Mouse (Mus musculus): ENCODE results near the gene Tas2r126.
"Not testable (repeated sequence)": the region's sequence is repeated elsewhere in the genome, so short reads cannot be mapped to it uniquely, and the experiment has no call there.

The Tas2r126 gene

DNA sequence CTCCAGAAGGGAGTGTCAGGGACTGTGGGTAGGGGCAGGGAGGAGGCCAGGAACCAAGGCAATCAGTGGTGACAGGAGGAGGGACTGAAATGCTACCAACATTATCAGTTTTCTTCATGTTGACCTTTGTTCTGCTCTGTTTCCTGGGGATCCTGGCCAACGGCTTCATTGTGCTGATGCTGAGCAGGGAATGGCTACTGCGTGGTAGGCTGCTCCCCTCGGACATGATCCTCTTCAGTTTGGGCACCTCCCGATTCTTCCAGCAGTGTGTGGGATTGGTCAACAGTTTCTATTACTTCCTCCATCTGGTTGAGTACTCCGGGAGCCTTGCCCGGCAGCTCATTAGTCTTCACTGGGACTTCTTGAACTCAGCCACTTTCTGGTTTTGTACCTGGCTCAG, at the start of gene Tas2r126:
Gene Tas2r126, plus strand, starts transcription at position 90 of the 400 bp plus-strand sequence.
- no peak for DNase-seq

DNA sequence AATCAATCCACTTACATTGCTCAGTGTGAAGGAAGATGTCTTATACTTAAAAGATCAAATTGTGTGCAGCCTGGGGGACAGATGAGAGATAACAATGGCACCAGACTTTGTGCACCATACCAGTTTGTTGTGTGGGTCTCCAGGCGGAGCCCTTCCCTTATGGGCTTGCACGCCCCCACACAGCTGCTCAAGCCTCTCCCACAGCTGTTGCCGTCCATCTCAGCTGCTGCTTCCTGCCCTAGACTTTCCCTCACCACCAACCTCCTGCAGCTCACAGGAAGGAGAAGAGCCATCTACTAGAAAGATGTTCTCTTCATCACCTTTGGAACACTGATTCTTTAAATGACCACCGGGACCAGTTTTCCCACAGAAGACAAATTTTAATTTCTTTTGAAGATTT, 48.7 kb upstream of the Tas2r126 start:
- DNase-seq, result peak; percentile 33 to 67

DNA sequence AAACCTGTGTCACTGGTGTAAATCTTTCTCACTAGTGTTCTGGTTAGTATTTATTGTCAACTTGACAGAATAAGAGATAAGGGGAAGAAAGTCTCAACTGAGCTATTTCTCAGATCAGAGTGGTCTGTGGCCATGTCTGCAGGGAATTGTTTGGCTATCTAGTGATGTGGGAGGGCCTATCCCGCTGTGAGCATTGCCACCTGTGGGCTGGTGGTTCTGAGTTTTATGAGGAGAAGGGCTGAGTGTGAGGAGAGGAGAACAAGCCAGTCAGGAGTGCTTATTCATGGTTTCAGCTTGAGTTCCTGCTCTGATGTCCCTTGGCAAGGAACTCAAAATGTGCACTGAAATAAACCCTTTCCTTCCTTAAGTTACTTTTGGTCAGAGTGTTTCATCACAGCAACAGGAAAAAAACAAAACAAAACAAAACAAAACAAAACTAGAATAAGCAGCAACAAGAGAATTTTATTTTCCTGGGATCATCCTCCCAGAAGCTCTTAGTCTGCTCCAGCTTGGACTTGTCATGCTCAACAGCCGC, 42.5 kb upstream of the Tas2r126 start:
- no peak for DNase-seq

DNA sequence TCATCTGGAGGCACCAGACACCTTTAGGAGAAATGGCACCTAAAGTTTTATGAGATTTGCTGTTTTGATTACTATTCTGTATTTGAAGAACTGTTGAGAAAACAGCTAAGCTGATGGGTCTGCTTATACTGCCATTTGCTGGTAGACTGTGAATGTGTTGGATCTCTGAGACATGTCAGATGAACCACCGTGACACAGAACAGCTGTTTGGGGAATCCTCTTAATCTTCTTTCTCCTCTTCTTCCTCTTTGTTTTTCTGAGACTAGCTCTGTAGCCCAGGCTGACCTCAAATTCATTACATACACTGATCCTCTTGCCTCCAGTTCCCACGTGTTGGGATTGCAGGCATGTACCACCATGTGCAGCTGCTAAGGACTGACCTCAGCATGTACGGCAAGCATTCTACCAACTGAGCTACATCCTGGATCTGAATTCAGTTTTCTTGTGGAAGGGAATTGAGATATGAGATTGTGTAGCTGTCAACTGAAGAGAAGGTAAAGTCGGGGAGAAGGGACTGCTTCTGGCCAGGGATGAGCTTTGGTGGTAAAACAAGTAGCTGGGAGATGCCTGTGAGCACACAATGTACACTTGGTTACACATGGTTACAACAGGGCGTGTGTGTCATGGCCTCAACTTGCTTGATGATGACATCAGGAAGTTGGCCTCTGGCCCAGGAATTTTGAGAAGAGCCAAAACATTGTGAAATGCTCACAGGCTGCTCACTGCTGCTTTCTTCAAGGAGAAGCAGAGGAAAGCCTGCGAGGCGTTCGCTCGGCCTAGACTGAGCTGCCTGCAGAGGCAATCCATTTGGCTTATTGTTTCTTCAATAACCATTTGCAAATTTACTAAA, 38.1 kb upstream of the Tas2r126 start:
- DNase-seq, result no peak

DNA sequence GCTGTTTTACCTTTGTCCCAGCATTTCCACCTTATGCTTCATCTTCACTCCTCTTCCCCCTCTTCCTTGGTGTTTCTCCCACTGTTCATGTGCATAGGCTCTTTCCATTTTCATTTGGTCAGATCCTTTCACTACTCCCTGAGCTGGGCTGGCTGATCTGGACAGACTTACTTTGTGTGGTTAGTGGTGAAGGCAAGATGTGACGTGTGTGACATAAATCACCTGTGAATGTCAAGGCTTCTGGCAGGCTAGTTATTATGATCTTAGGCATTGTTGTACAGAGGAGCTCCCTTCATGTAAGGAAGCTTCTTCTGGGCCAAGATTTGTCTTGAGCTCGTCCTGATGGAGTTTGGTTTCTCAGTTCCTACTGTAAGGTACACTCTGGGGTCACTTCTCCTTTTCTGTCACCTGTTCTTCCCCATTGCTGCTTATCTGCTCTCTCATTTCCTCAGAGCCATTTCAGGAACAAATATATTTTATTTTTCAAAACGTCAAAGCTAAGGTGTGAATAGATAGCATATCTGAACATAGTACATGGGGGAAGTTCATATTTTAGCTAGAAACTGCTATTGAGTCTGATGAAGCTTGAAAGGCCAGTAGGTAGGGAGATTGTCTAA, 37.2 kb upstream of the Tas2r126 start:
- DNase-seq, result no peak

DNA sequence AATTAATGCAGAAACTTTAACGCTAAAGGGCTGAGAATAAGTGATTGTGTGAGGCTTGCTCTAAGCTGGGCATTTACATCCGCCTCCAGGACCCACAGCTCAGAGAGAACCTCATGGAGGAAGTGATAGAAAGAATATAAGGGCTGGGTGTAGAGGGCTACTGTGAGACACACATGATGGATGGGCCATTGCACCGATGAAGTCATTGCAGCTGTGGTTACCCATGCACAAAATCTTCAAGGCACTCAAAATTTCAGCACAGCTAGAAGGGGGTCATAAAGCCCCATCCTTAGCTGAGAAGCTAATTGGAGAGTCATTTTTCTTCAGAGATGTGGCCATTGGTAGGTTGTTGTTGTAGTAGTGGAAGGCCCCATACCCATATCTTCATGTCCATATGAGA, 36.0 kb upstream of the Tas2r126 start:
- DNase-seq, result no peak

DNA sequence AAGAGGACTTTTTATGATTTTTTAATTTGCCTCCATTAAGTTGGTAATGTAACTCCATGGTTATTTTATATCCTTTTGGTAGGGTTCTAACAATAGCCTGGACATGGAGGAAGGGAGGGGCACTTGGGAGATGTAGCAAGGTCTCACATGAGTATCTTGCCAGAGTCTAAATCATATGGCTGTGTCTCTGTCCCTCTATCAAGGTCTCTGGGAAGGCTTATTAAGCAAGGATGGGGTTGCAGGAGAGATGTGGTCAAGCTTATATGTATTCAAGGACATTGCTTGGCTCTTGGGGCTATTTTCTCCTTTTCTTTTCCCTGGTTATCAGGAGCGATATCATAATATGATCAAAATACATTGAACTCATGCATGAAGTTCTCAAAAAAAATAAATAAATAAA, 35.3 kb upstream of the Tas2r126 start:
- no peak for DNase-seq

DNA sequence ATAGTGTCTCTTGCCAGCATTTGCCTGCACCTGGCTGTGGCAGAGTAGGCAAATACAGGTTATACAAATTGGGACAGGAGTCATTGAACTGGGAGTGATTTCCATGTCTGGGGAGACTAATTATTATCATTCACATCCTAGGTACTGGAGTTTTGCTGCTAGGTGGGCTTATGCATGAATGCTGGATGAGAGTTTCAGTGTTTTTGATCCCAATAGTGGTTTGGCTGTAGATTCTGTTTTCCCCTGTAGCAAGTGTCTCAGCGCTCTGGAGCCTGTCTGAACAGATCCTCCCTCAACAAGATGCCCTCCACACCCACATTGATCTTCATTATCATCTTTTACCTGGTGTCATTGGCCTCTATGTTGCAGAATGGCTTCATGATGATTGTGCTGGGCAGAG, 34.4 kb upstream of the Tas2r126 start, which contains the start of gene Tas2r143:
Gene Tas2r143, plus strand, starts transcription at position 301 of the 400 bp plus-strand sequence.
- DNase-seq, result no peak

DNA sequence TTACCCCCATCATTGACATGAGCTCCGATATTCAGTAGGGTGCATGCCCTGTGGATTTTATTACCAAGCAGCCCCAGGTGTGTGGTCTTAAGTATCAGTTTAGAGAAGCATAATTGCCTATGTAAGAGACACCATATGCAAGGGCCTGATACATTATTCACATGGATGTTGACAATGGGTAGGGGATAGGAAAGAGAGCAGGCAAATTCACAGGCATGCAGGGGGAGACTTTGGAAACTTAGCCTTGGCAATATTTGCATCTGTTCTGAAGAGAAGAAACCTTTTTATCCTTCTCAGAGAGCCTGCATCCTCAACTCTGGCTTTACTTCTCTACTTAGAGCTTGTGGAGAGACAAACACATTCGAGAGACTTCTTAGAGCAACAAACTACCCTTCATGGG, 29.2 kb upstream of the Tas2r126 start, which contains the start of gene Tas2r135:
Gene Tas2r135, plus strand, starts transcription at position 301 of the 400 bp plus-strand sequence.
- DNase-seq, result no peak

DNA sequence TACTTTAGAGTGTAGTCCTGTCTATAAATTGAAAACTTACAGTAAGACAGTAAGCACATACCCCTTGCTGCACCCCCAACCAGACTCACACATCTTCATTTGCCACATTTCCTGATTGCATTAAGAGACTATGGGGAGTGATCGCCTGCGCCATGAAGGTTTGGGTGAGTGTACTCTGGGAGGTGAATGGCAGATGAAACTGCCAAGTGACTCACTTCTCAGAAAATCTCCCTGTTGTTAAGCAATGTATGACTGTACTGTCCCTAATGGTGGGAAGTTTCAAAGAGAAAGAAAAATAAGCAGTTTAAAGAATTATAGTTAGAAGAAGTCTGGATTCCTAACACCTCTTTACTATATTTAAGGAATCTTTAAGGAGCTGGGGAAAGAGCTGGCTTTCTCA, 14.9 kb upstream of the Tas2r126 start:
- no peak for DNase-seq

DNA sequence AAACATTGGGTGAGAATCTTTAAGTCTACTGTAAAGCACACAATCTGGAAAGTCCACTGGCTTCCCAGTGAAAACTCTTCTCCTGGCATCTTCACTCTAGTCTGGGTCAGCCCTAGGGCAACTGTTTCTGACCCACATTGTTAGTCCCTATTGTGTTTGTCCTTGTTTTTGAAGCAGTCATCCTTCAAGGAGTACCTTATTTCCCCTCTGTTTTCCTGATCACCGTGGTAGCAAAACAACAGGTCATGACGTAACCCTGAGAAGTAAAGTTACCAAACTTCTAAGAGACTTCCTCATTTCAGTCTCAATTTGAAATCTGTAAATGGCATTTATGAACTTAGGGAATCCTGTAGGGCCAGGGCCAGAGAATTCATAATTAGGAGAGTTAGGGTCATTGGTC, 12.9 kb upstream of the Tas2r126 start:
- no peak for DNase-seq

DNA sequence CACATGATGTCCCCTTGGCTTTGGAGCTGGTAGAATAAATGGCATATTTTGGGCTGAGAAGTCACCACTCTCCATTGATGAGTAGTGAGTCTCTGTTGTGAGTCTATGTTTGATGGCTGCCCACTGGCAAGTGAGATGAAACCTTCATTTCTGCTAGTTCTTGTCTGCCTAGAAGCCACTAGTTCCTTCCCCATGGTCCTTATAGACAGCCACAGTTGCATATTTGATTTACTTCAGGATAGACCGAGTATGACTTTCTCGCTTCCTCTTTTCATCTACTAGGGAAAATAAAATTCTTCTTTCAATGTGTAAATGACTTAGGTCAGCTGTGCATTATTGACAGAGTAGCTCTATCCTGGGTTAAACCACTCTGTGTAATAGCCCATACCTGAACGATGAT, 9.9 kb upstream of the Tas2r126 start:
- no peak for DNase-seq

DNA sequence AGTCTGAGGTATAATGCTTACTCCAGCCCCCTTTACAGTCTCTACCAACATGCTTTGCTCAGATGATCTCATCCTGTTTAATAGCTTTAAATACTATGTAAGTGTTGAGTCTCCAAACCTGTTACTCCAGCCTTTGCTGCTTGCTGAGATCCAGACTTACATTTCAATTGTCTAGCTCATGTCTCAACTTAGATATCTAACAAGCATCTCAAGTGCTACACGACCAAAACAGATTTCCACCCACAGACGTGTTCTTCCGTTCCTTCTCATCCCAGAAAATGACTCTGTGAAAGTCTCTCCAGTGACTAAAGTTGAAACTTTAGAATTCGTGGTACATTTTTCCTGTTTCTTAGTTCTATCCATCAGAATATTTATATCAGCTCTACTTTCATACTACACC, 8.0 kb upstream of the Tas2r126 start:
- no peak for DNase-seq

DNA sequence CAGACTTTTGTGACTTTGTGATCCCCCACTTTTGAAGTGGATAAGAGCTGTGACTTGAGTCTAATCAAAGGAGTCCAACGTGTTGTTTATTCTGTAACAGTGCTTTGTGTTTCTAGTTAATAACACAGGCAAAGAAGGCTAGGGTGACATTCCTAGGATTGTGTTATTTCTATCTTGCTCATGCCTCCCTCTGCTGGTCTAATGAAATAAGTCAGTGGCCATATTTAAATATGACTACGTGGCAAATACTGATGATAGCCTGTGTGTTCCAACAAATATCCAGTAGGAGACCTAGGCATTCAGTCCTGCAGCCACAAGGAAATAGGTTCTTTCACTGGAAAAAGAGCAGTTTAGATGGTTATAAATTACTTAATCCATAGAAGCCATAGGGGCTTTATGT, 781 bp upstream of the Tas2r126 start:
- no peak for DNase-seq

DNA sequence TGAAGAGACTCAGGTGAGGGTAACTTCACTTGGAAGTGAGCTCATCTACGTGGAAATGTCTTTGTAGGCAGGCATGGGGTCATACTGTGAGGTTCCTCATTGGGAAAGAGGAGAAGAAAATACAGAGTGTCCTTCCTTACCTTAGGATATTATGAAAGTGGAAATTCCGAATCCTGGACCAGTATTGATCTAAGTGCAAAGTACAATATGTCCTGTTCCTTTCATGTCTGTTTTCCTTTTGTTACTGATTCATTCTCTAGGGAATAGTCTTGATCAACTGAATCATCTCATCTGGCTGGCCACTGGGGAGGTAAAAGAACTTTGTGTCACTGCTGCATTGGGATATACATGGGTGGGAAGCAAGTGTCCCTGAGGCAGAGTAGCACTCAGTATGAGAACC, 1.2 kb downstream of the Tas2r126 start:
- DNase-seq, result no peak

DNA sequence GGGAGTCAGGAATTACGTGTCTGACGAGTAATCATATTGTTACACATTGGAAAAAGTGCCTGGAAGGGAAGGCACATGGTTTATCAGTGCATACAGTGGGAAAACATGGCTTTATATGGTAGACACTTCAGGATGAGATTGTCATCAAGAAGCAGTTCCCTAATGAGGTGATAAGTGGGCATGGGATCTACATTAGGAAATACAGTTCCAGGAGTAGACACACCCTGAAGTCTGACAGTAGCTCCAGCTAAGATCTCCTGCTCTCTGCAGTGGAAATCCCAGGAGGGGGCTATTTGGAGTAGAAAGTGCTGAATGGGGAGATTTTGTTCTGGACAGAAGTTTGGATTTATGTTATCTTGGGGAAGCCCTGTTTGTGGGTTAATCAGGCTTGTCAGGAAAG, 7.1 kb downstream of the Tas2r126 start:
- DNase-seq, result no peak

DNA sequence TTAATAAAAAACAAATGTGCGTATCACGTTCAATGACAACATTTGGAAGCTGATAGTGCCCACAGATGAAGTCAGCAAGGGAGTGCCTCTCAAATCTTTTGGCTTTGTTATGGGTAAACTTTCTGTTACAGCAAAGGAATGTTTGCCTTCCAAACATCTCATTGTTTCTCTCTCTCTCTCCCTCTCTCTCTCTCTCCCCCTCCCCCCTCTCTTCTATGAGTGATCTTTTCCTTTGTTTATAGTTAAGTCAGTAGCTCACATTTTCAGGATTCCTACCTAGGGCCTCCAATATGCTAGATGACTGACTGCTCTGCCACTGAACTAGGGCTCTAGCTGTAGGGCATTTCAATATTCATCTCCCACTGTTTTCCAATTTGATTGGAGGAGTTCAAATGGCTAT, 10.2 kb downstream of the Tas2r126 start:
- DNase-seq, result no peak

DNA sequence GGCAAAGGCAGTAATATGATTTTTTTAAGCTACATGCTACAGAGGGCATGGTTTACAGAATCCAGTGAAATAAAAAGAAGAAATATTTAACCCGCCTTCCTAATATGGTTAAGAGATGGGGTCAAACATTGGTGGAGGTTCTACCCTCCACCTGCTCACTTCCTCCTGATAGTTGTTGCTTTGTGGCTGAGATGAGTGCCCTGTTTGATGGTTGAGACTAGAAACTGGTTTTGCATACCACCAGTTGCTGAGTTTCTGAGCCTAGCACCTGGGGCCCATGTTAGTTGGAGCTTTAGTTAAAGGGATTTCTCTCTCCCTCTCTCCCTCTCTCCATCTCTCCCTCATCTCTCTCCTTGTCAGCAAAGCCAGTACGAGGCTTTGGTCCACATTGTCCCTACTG, 13.0 kb downstream of the Tas2r126 start:
- DNase-seq, result no peak

DNA sequence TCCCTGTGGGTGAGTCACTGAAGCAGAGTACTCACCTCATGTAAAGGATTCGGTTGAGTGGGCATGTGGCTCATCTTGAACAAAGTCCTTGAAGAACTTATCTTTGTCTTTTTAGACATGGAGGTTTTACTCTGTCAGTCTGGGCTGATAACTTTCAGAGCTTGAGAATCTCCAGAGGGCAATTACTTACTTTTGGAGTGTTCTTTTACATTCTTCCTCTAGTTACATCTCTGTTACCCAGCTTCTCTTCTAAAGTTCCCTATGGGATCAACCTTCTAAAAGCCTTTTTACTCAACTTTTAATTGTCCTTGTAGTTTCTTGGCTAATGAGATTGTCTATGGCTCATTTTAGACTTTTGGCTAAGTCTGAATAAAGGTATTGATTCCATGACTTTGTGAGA, 30.8 kb downstream of the Tas2r126 start, which contains the start of gene Olfr458:
Gene Olfr458, minus strand, starts transcription at position 101 of the 400 bp plus-strand sequence.
- DNase-seq, result no peak

DNA sequence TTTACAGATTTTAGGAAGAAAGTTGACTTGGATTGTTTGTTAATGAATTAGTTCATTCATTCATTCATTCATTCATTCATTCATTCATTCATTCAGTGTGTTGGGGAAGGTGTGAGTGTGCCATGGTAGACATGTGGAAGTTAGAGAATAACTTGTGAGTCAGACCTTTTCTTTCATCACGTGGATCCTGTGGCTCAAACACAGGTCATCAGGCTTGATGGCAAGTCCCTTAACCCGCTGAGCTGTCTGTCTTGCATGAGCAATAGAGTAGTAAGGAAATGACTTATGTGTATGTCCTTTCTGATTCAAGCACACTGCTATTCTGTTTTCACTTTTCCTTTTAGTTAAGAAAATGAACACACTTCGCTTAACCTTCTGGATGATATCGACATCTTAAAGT, 36.2 kb downstream of the Tas2r126 start:
- no peak for DNase-seq

DNA sequence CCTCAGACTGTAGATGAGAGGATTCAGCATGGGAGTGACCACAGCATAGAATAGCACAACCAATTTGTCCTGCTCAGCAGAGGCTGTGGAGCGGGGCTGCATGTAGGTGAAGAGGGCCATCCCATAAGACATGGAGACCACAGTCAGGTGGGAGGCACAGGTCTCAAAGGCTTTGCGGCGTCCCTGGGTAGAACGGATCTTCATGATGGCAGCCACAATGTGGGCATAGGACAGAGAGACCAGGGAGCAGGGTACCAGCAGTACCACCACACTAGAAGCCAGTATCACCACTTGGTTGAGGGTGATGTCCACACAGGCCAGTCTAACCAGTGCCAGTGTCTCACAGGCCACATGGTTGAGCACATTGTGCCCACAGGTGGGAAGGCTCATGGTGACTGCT, 37.0 kb downstream of the Tas2r126 start:
- not testable (repeated sequence) for DNase-seq

DNA sequence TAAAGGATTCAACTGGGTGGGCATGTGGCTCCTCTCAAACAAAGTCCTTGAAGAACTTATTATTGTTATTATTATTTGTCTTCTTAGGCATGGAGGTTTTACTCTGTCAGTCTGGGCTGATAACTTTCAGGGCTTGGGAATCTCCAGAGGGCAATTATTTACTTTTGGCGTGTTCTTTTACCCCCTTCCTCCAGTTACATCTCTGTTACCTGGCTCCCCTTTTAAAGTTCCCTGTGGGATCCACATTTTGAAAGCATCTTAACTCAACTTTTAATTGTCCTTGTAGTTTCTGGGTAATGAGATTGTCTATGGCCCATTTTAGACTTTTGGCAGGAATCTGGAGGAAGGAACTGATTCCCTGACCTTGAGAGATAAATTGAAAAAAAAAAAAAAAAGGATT, 41.9 kb downstream of the Tas2r126 start, which contains the start of gene Olfr457:
Gene Olfr457, minus strand, starts transcription at position 101 of the 400 bp plus-strand sequence.
- no peak for DNase-seq

DNA sequence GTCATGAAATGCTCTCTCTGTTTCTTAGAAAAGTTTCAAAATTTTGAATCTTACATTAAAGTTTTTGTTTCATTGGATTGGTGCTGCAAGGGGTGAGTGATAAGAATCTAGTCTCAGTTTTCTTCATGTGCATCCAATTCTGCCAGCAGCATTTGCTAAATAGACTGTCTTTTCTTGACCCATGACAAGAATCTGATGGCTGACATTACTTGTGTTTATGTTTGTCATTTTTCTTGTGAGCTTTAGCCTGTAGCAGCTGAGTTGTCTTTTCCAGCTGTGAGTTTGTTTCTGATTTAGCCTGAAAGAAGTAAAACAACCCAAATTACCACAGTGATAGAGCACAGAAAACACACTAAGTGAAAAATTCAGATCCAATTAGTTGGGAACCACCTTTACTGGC, 50.3 kb downstream of the Tas2r126 start:
- no peak for DNase-seq
